Mouse (Mus musculus) small intestine, adult 2 months (tissue): ENCODE data around the gene Myl10.

Experiments used
- CTCF ChIP-seq: fragments of 200-500 bp; IDR thresholded peaks from 2 replicates; pipeline ENCODE4 v1.5.1; 2012; ENCODE audit warnings: low read depth, mild to moderate bottlenecking, control low read depth, inconsistent platforms, low read length, moderate library complexity, mixed read lengths; ENCODE audit not compliant: insufficient replicate concordance, insufficient read length; ENCODE audit errors: extremely low read depth
- POLR2A ChIP-seq: fragments of 200-500 bp; IDR thresholded peaks from 2 replicates; pipeline ENCODE4 v1.6.1; 2012; ENCODE audit warnings: low read depth, mild to moderate bottlenecking, control low read depth, inconsistent platforms, low read length, moderate library complexity

- TF ChIP-seq CTCF: no peak
- TF ChIP-seq POLR2A: no peak
These were observed 14.1 kb upstream of the Myl10 start for GRCm38 (mm10) chr5:136678840-136679348.
